Mouse (Mus musculus) embryonic fibroblast, embryonic 13.5 days (primary cell): Measurements from ENCODE around the gene Gm20431.

ENCODE experiments used
- CTCF ChIP-seq: IDR thresholded peaks from 2 replicates; pipeline ENCODE4 v1.5.1; 2011; ENCODE audit warnings: mild to moderate bottlenecking, control low read depth, low read length, moderate library complexity, borderline replicate concordance; ENCODE audit not compliant: insufficient read depth
- POLR2A ChIP-seq: IDR thresholded peaks from 2 replicates; pipeline ENCODE4 v1.6.1; 2011; ENCODE audit warnings: low read depth, mild to moderate bottlenecking, control low read depth, low read length, moderate library complexity

- TF ChIP-seq CTCF (peak; percentile 15; the same call in 1 of the 2 replicates), POLR2A (peak; percentile 50)
Observed at GRCm38 (mm10) chr2:167594444-167594934, 66.8 kb downstream of the Gm20431 start.
